Mouse (Mus musculus): ENCODE data around the gene Gm42906. TPM values are rescaled to one million over a fixed set of nuclear protein-coding genes. Genes with fewer than 3 reads are reported as not detected.

Gene Gm42906
- total RNA-seq, 2 experiments from 2014 or later, result 1.3 TPM; not detected in 1

- no peak for DNase-seq (ENCODE audit: extremely low spot score in 1 of 2, low spot score in 2 of 2)
- intact Hi-C loops (cut with DNase I), result no loop called here
Measured at GRCm38 (mm10) chr5:151248671-151249620, 179.0 kb downstream of the Gm42906 start.

DNA sequence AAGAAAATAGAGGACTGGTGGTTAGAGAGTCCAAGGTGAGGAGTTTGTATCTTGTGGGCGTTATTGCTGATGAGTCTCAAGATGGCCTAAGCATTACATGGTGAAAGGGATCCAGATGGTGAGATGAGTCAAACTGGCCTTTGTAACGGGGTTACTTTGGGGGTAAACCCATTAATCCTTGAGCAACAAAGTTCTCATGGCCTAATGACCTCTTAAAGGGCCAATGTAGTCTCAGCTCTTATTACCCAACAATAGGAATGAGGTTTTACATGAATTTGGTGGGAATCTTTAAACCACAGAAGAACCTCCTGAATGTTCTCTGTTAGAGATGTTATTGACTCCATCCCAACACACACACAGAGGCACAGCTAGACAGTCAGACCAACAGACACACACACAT, 179.9 kb downstream of the Gm42906 start:
- intact Hi-C loops (cut with DNase I), result no loop called here

GRCm38 (mm10) chr5:151247115-151247875, 180.7 kb downstream of the Gm42906 start:
- intact Hi-C loops (cut with DNase I), result no loop called here
- DNase-seq (ENCODE audit: extremely low spot score in 1 of 2, low spot score in 2 of 2), result peak in 1 of 2 experiments; percentile 60

More for the DNA sequence above, 179.9 kb downstream of the Gm42906 start:
- no peak for DNase-seq (ENCODE audit: extremely low spot score in 1 of 2, low spot score in 2 of 2)

DNA sequence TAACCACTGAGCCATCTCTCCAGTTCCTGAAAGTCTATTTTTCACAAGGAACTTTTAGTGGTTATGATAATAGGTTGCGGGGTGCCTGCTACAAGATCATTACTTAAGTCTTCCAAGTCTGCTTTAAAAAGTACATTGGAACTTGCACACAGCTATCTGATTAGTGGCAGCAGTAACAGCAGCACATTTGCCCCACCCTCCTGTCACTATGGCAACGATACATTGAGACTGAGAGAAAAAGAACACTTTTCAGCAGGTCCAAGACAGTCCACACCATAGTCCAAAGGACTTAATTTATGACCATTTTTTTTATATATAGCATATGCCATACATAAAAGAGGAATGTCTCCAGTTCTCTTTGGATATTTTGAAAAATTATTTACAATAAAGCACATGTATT, 181.7 kb downstream of the Gm42906 start:
- intact Hi-C loops (cut with DNase I), result no loop called here
- DNase-seq (ENCODE audit: extremely low spot score in 1 of 2, low spot score in 2 of 2), result no peak

DNA sequence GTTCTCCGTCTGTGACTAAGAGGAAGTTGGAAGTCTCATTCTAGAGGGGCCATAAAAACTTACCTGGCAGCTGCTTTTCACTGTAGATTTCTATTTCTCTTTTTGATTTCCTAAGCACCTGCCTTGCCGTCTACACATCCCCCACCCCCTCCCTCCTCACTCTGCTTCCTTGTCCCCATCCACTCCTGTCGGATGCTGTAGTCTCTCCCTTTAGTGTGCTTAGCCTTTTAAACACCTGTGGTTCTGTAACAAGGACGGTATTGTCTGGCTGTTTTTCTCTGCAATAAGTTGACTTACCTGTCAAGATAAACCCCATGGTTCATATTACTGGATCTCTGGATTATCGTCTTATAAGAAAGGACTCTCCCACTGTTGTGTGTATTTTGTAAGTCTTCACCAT, 182.4 kb downstream of the Gm42906 start:
- DNase-seq (ENCODE audit: extremely low spot score in 1 of 2, low spot score in 2 of 2), result no peak
- intact Hi-C loops (cut with DNase I), result no loop called here

GRCm38 (mm10) chr5:151238730-151239129, 189.2 kb downstream of the Gm42906 start:
- intact Hi-C loops (cut with DNase I), result no loop called here
- DNase-seq (ENCODE audit: extremely low spot score in 1 of 2, low spot score in 2 of 2), result no peak

DNA sequence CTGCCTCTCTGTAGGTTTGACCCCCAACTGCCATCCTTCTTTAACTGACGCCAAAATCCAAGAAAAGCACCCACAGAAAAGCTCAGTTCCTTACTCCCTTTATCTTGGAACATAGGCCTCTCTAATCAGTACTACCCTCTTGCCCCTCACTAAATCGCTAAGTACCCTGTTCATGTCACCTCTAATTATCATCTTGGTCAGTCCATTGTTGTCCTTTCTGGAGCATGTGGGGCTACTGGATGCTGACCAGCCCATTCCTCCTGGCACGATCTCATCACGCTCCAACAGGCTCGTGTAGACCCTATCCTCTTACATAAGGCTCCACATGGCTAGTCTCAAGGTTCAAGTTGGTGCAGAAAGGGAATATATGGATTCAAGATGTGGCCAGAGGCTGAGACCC, 191.6 kb downstream of the Gm42906 start:
- intact Hi-C loops (cut with DNase I), result no loop called here

DNA sequence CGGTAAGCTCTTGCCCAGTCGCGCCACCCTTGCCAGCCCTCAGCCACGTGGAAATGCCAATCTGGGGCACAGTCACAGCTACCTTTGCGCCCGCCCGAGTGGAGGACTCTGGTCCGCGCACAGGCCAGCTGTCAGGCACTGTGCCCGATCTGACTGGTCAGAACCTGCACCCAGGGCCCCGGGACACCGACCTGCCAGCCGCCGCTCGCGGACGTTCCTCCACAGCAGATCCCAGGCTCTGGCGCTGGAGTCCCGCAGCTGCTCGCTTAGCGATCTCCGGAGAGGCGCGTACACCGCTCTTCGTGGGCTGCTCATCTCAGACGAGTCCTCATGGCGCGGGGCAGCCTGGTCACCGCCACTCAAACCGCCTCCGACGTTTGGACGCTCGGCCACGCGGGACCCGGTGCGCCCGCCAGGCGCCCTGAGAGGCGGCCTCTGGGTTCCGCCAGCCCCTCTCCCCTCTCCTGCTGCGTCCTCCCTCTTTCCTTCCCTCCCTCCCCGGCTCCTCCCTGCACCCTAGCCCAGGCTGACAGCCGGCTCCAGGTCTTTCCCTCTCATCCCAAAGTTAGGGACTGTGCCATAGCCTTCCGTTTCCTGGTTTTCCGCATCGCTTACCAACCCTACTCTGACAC, 194.4 kb downstream of the Gm42906 start, which contains the start of gene Stard13:
Gene Stard13 (minus strand): TSS at position 437 of the 632 bp plus-strand sequence.
- peak in 1 of 2 experiments; percentile 65 for DNase-seq (ENCODE audit: extremely low spot score in 1 of 2, low spot score in 2 of 2)
- intact Hi-C loops (cut with DNase I), result loop anchor here (5.0 kb wide), 1 partner anchor 81 kb away; no protein-coding TSS in a partner anchor

More for the DNA sequence above, 191.6 kb downstream of the Gm42906 start:
- no peak for DNase-seq (ENCODE audit: extremely low spot score in 1 of 2, low spot score in 2 of 2)

DNA sequence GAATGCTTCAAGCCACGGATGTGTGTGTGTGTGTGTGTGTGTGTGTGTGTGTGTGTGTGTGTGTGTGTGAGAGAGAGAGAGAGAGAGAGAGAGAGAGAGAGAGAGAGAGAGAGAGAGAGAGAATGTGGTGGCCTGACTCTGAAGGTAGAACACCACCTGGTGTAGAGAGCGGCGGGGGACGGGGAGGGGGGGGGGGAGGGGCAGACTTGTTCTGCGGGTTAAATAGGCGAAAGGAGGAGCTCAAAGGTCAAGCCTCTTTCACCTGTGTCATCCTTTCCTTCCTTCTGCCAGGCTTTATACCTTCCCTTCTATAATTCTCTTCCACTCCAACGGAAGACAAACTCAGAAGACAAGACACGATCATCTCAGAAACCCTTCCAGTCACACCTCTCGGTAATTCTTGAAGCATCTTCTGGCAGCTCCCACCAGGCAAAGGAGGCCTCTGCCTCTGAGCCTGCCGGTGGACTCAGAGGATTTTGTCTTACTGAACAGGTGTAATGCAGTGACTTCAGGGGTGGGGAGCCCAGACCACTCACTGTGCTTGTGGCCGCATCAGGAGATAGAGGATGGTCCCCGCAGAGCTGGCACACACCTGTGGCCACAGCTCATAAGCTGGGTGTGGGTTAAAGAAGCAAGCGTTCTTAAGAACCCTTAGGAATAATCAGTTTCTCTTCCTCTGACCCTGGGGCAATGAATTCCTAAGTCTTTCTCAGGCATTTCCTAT, 195.2 kb downstream of the Gm42906 start:
- DNase-seq (ENCODE audit: extremely low spot score in 1 of 2, low spot score in 2 of 2), result no peak
- intact Hi-C loops (cut with DNase I), result loop anchor here (5.0 kb wide), 1 partner anchor 80 kb away; no protein-coding TSS in a partner anchor

- intact Hi-C loops (cut with DNase I), result loop anchor here (5.0 kb wide), 1 partner anchor 80 kb away; no protein-coding TSS in a partner anchor
- DNase-seq (ENCODE audit: extremely low spot score in 1 of 2, low spot score in 2 of 2), result no peak
Measured at GRCm38 (mm10) chr5:151231861-151232260, 196.1 kb downstream of the Gm42906 start.

DNA sequence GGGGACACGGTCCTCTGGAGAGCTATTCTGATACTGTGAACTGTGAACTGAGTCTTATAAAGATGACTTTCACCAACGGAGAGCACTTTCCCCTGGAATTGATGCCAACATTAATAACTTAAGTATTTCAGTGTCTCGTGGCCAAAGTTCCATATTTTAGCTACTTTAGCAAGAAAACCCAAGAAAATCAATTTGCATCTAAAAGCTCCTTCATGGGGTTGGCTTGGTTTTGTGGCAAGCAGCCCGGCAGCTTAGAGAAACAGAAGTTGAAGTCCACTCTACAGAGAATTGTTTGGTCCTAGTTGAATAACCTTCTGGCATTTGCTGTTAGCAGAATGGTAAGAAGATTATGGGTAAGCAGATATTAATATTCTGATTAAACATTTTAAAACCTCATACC, 196.6 kb downstream of the Gm42906 start:
- intact Hi-C loops (cut with DNase I), result loop anchor here (5.0 kb wide), 1 partner anchor 79 kb away; no protein-coding TSS in a partner anchor
- DNase-seq (ENCODE audit: extremely low spot score in 1 of 2, low spot score in 2 of 2), result no peak

GRCm38 (mm10) chr5:151230427-151230826, 197.5 kb downstream of the Gm42906 start:
- no peak for DNase-seq (ENCODE audit: extremely low spot score in 1 of 2, low spot score in 2 of 2)
- intact Hi-C loops (cut with DNase I), result loop anchor here (5.0 kb wide), 1 partner anchor 78 kb away; no protein-coding TSS in a partner anchor

DNA sequence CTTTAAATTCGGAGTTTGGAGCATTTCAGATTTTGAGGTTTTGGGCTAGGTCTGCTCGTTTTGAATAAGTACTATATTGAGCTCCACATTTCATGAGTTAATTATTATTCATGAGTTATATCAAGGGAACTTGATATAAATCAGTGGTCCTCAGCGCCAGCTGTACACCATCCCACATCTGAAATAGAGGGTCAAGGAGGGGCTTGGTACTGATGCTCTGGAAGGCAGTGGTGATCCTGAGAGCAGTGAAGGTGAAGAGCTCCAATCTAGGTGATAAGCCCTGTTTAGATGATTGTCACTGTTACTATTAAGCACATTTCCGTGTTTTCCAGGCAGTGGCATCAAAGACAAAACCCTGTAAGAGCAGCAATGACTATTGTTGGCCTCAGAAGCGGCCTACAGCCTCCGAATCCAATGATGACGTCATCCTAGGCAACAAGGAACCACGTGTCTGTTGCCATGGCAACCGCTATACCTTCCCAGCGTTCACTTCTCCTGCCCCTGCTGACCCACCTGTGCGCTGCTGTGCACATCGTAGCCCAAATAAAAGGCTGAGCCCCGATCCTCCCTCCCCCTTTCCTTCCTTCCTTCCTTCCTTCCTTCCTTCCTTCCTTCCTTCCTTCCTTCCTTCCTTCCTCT, 199.5 kb downstream of the Gm42906 start:
- intact Hi-C loops (cut with DNase I), result no loop called here
- DNase-seq (ENCODE audit: extremely low spot score in 1 of 2, low spot score in 2 of 2), result no peak

- no peak for DNase-seq (ENCODE audit: extremely low spot score in 1 of 2, low spot score in 2 of 2)
- intact Hi-C loops (cut with DNase I), result no loop called here
Measured at GRCm38 (mm10) chr5:151223696-151224366, 204.1 kb downstream of the Gm42906 start.

DNA sequence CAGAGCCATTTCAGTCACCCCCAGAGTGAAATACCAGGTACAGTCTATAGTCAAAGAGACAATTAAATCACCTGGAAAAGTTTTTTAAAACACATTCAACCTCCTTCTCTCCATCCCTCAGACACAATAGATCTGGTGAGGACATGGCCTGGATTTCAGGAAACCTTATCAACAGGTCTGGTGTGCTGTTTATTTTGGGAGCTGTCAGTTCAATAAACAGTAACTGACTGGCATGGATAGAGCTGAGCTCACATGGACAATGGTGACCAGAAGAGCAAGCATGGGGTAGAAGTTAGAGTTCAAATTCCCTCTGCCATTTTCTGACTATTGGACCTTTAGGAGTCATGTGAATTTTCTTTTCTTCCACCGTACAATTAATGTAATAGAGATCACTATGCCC, 205.2 kb downstream of the Gm42906 start:
- intact Hi-C loops (cut with DNase I), result no loop called here
- no peak for DNase-seq (ENCODE audit: extremely low spot score in 1 of 2, low spot score in 2 of 2)

DNA sequence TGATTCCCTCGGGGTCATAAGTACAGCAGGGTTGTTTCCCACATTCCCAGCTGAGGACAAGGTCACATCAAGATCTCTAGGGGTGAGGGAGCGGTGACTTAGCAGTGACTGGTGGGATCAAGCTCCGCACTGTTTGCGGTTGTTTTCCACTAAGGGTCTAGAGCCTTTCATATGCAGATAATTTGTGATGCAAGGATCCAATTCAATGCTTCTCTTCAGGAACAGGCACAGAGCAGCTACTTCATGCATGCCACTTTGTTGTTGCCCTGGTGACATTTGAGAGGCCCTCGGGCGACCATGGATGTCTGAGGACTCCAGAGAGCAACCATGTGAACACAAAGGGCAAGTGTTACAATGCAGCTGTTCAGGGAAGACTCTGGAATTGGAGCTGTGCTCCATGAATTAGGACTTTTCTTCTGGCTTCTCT, 209.3 kb downstream of the Gm42906 start:
- intact Hi-C loops (cut with DNase I), result no loop called here
- no peak for DNase-seq (ENCODE audit: extremely low spot score in 1 of 2, low spot score in 2 of 2)

DNA sequence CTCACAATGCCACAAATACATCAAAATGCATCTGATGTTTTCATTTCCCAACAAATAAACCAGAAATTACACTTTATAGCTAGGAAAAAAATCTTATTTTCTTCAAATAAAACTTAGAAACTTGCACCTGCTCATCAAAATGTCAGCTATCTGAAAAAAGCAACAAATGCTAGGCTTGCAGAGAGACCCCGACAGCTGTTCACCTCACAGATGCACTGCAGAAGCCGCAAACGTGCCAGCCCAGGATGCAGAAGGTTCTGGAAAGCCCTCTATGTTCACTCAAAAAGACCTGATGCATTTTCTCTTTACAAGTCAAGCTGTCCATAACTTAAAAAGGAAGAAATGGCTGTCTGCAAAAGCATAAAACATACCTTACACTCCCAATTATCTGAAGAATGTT, 214.9 kb downstream of the Gm42906 start:
- no peak for DNase-seq (ENCODE audit: extremely low spot score in 1 of 2, low spot score in 2 of 2)
- intact Hi-C loops (cut with DNase I), result no loop called here
